Mouse (Mus musculus): Measurements from ENCODE around the gene Ndufc2.

Gene Ndufc2

GRCm38 (mm10) chr7:97399960-97400715, at the start of gene Ndufc2:
TSS of gene Ndufc2 (plus strand) at chr7:97400003.
- DNase-seq, result peak; percentile 30 to 49

- no peak for DNase-seq
Measured at GRCm38 (mm10) chr7:97350891-97351290, 48.9 kb upstream of the Ndufc2 start.

GRCm38 (mm10) chr7:97351792-97352513, 47.9 kb upstream of the Ndufc2 start:
- no peak for DNase-seq

GRCm38 (mm10) chr7:97353356-97353755, 46.4 kb upstream of the Ndufc2 start:
- DNase-seq, result no peak

GRCm38 (mm10) chr7:97355068-97355841, 44.5 kb upstream of the Ndufc2 start:
- DNase-seq, result no peak

- no peak for DNase-seq
Measured at GRCm38 (mm10) chr7:97356253-97356652, 43.5 kb upstream of the Ndufc2 start.

GRCm38 (mm10) chr7:97356875-97357276, 42.9 kb upstream of the Ndufc2 start:
- DNase-seq, result no peak

GRCm38 (mm10) chr7:97357840-97358239, 42.0 kb upstream of the Ndufc2 start:
- DNase-seq, result no peak

- DNase-seq, result no peak
Measured at GRCm38 (mm10) chr7:97358347-97358746, 41.5 kb upstream of the Ndufc2 start.

GRCm38 (mm10) chr7:97360166-97360565, 39.6 kb upstream of the Ndufc2 start:
- no peak for DNase-seq

GRCm38 (mm10) chr7:97360955-97361354, 38.8 kb upstream of the Ndufc2 start:
- DNase-seq, result no peak

- no peak for DNase-seq
Measured at GRCm38 (mm10) chr7:97361467-97361866, 38.3 kb upstream of the Ndufc2 start.

- no peak for DNase-seq
Measured at GRCm38 (mm10) chr7:97365887-97366286, 33.9 kb upstream of the Ndufc2 start.

- DNase-seq, result no peak
Measured at GRCm38 (mm10) chr7:97375101-97375500, 24.7 kb upstream of the Ndufc2 start.

- DNase-seq, result no peak
Measured at GRCm38 (mm10) chr7:97375906-97376305, 23.9 kb upstream of the Ndufc2 start.

GRCm38 (mm10) chr7:97379304-97379703, 20.5 kb upstream of the Ndufc2 start:
- DNase-seq, result no peak

GRCm38 (mm10) chr7:97380500-97381123, 19.2 kb upstream of the Ndufc2 start:
- DNase-seq, result no peak

- no peak for DNase-seq
Measured at GRCm38 (mm10) chr7:97382661-97383060, 17.1 kb upstream of the Ndufc2 start.

GRCm38 (mm10) chr7:97383496-97384132, 16.2 kb upstream of the Ndufc2 start:
- DNase-seq, result no peak

GRCm38 (mm10) chr7:97386106-97386805, 13.5 kb upstream of the Ndufc2 start:
- DNase-seq, result no peak

- DNase-seq, result no peak
Measured at GRCm38 (mm10) chr7:97386806-97387370, 12.9 kb upstream of the Ndufc2 start.
